In genomic region chr3:150435199-150435598, GRCm38 (mm10) we compare ENCODE assay signal across 10 mouse cellular contexts.
DNase-seq lines count a peak whose midpoint lies in the region; ATAC-seq lines count a peak whose summit lies in the region.
"Had no signal": no experiment of that assay in that cellular context is flagged by ENCODE, and none has a peak within 500 bp of the region (broad histone marks: within the 10 kb centered on the region; RNA-seq: fewer than 3 reads in every experiment).

No protein-coding gene starts in this region.

- no peak overlapping the region for H3K4me3 ChIP-seq in lung, embryonic 16.5 days (ENCODE audit: low read length)
- no peak overlapping the region for H3K4me3 ChIP-seq in midbrain, embryonic 14.5 days (replicated peaks; ENCODE audit: low read depth, low read length)
- H3K4me3 ChIP-seq in heart, embryonic 12.5 days = no peak overlapping the region
- H3K4me3 ChIP-seq: stomach, embryonic 15.5 days had no signal

- WGBS in lung, embryonic 16.5 days = 45% methylated on average over 1 of the region's 1 CpGs
- 86% methylated on average over 1 of the region's 1 CpGs for WGBS in midbrain, embryonic 14.5 days
- 85% methylated on average over 1 of the region's 1 CpGs for WGBS in heart, embryonic 12.5 days

- peak; percentile 91 for ATAC-seq in frontal cortex, adult (ENCODE audit: low TSS enrichment)
- 0 out of 2 replicates have a peak, but pooled peaks have one; percentile 47 for ATAC-seq in lung, embryonic 16.5 days (ENCODE audit: low read depth)
- no peak for ATAC-seq in midbrain, embryonic 14.5 days (ENCODE audit: low FRiP score, low TSS enrichment)
- no peak for ATAC-seq in heart, embryonic 12.5 days (ENCODE audit: insufficient number of reproducible peaks, low FRiP score)

- no peaks in the 10 kb centered on the region for H3K4me1 ChIP-seq in lung, embryonic 16.5 days (replicated peaks; ENCODE audit: control insufficient read depth, insufficient read depth, low read length)
- H3K4me1 ChIP-seq in midbrain, embryonic 14.5 days (ENCODE audit: control insufficient read depth, insufficient read depth, low read length) = no peaks in the 10 kb centered on the region
- peaks cover 7% of the 10 kb centered on the region for H3K4me1 ChIP-seq in heart, embryonic 12.5 days (replicated peaks)
- H3K4me1 ChIP-seq: stomach, embryonic 15.5 days had no signal

- no peak overlapping the region for H3K27ac ChIP-seq in lung, embryonic 16.5 days (ENCODE audit: low read length)
- H3K27ac ChIP-seq in midbrain, embryonic 14.5 days (replicated peaks; ENCODE audit: low read depth, low read length) = no peak overlapping the region
- H3K27ac ChIP-seq in heart, embryonic 12.5 days (ENCODE audit: poor library complexity, severe bottlenecking) = no peak overlapping the region
- H3K27ac ChIP-seq: stomach, embryonic 15.5 days had no signal

- no peak for DNase-seq in frontal cortex, postnatal 14 days (ENCODE audit: low spot score in 2 of 2)
- DNase-seq in lung, postnatal 14 days = no peak
- DNase-seq in fibroblast of lung, adult 2 months (ENCODE audit: low read depth) = peak; percentile 5
- DNase-seq in midbrain, embryonic 14.5 days = peak; percentile 82
- no peak for DNase-seq in adrenal gland, postnatal 25 days
- DNase-seq: gastrocnemius, postnatal 36 days had no signal

- no peak overlapping the region for H3K9ac ChIP-seq in lung, embryonic 16.5 days (ENCODE audit: low read length)
- no peak overlapping the region for H3K9ac ChIP-seq in midbrain, embryonic 14.5 days (replicated peaks; ENCODE audit: low read length)
- no peak overlapping the region for H3K9ac ChIP-seq in heart, embryonic 12.5 days
- H3K9ac ChIP-seq: stomach, embryonic 15.5 days had no signal

- H3K27me3 ChIP-seq in lung, embryonic 16.5 days (ENCODE audit: control insufficient read depth, insufficient read depth, low read depth, low read length) = no peaks in the 10 kb centered on the region
- no peaks in the 10 kb centered on the region for H3K27me3 ChIP-seq in midbrain, embryonic 14.5 days (ENCODE audit: control insufficient read depth, insufficient read depth, low read length)
- no peaks in the 10 kb centered on the region for H3K27me3 ChIP-seq in heart, embryonic 12.5 days (replicated peaks)
- H3K27me3 ChIP-seq: stomach, embryonic 15.5 days had no signal

- no peaks in the 10 kb centered on the region for H3K36me3 ChIP-seq in lung, embryonic 16.5 days (ENCODE audit: control insufficient read depth, insufficient read depth, low read length)
- no peaks in the 10 kb centered on the region for H3K36me3 ChIP-seq in midbrain, embryonic 14.5 days (ENCODE audit: control insufficient read depth, insufficient read depth, low read length)
- no peaks in the 10 kb centered on the region for H3K36me3 ChIP-seq in heart, embryonic 12.5 days
- H3K36me3 ChIP-seq: stomach, embryonic 15.5 days had no signal

- H3K4me2 ChIP-seq in lung, embryonic 16.5 days (ENCODE audit: low read depth, low read length) = no peak overlapping the region
- H3K4me2 ChIP-seq in midbrain, embryonic 14.5 days (ENCODE audit: low read length) = no peak overlapping the region
- H3K4me2 ChIP-seq in heart, embryonic 12.5 days = no peak overlapping the region
- H3K4me2 ChIP-seq: stomach, embryonic 15.5 days had no signal

- no peaks in the 10 kb centered on the region for H3K9me3 ChIP-seq in lung, embryonic 16.5 days (ENCODE audit: control insufficient read depth, low read length)
- no peaks in the 10 kb centered on the region for H3K9me3 ChIP-seq in midbrain, embryonic 14.5 days (ENCODE audit: control insufficient read depth, low read length)
- no peaks in the 10 kb centered on the region for H3K9me3 ChIP-seq in heart, embryonic 12.5 days (replicated peaks)
- H3K9me3 ChIP-seq: stomach, embryonic 15.5 days had no signal

Comparison
In these comparisons a context has a peak if more than half of its experiments do, and no peak if none do; other contexts are left out.
1. ATAC-seq: peak in frontal cortex, adult (single experiment) and lung, embryonic 16.5 days (single experiment); none in midbrain, embryonic 14.5 days (single experiment) and heart, embryonic 12.5 days (single experiment).
2. DNase-seq: peak in fibroblast of lung, adult 2 months (single experiment) and midbrain, embryonic 14.5 days (single experiment); none in frontal cortex, postnatal 14 days (0 of 2), lung, postnatal 14 days (single experiment) and adrenal gland, postnatal 25 days (single experiment).